Mouse (Mus musculus): ENCODE measurements around the gene Tctn1.

DNA sequence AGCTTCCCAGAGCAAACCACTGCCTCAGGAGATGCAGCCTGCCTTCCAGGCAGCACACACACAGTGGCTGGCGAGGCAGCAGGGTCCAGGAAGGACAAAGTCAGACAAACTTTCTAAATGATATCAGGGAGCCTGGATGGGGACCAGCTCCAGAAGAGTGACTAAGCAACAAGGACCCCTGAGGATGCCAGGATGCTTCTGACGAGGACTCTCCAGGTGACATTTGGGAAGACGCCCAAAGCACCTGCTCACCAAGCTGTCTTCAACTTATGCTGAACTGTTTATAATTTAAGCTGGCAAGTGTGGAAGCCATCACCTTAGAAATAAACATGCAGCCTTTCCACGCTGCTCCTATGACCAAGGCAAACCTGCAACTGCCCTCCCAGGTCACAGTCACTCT, 15.0 kb downstream of the Tctn1 start:
- no peak for TF ChIP-seq CTCF (IDR thresholded peaks at IDR 0.05; ENCODE audit: low read depth)
- TF ChIP-seq EP300 (IDR thresholded peaks at IDR 0.05; ENCODE audit: low read depth) = no peak
